Mouse (Mus musculus): ENCODE data around the gene Frmd6. TPM values are rescaled to one million over a fixed set of nuclear protein-coding genes. Genes with fewer than 3 reads are reported as not detected.
A peak's percentile ranks its signal among the peaks of the same experiment; 100 is the strongest.

Frmd6 gene
- total RNA-seq, 2 experiments from 2014 or later = 47.7 to 62.4 TPM

GRCm38 (mm10) chr12:70811772-70812171 is 13.5 kb upstream of the Frmd6 start:
- Histone ChIP-seq H3K4me3 (no peak overlapping the region), H3K27ac (no peak overlapping the region)
- no peak for DNase-seq (ENCODE audit: extremely low spot score in 1 of 2, low spot score in 2 of 2)
- intact Hi-C loops (cut with DNase I) = no loop called here
- TF ChIP-seq CTCF (IDR thresholded peaks at IDR 0.05) = no peak

GRCm38 (mm10) chr12:70812176-70812575 is 13.1 kb upstream of the Frmd6 start:
- no peak for TF ChIP-seq CTCF (IDR thresholded peaks at IDR 0.05)
- no peak overlapping the region for H3K27ac ChIP-seq
- no peak overlapping the region for H3K4me3 ChIP-seq
- no peak for DNase-seq (ENCODE audit: extremely low spot score in 1 of 2, low spot score in 2 of 2)
- intact Hi-C loops (cut with DNase I) = no loop called here

- H3K4me3 ChIP-seq = no peak overlapping the region
- no peak for DNase-seq (ENCODE audit: extremely low spot score in 1 of 2, low spot score in 2 of 2)
- no peak for TF ChIP-seq CTCF (IDR thresholded peaks at IDR 0.05)
- intact Hi-C loops (cut with DNase I) = no loop called here
- no peak overlapping the region for H3K27ac ChIP-seq
These were observed 12.4 kb upstream of the Frmd6 start for GRCm38 (mm10) chr12:70812822-70813465.

DNA sequence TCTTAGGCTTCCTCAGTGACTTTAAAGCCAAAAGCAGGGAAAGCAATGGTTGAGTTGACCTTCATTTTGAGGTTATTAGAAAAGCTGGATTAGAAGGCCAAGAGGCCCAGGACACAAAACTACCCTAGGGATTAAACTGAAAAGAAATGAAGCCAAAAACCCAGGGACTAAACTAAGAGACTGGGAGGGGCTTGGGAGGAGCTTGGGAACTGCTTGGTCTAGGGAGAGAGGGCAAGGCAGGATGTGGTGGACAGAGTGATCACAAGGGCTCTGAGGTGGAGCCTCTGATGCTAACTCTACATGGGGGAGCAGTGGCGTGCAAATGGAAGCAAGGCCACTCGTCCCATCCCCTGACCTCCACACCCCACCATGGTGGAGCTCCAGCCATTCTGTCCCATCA is 8.6 kb upstream of the Frmd6 start:
- no peak for DNase-seq (ENCODE audit: extremely low spot score in 1 of 2, low spot score in 2 of 2)
- Histone ChIP-seq H3K27ac (no peak overlapping the region), H3K4me3 (no peak overlapping the region)
- intact Hi-C loops (cut with DNase I) = no loop called here
- no peak for TF ChIP-seq CTCF (IDR thresholded peaks at IDR 0.05)

- intact Hi-C loops (cut with DNase I) = loop anchor here (2.0 kb wide), 2 partner anchors 125 to 199 kb away; no protein-coding TSS in a partner anchor
- peak overlapping the region; percentile 100 for H3K27ac ChIP-seq
These were observed 1.3 kb upstream of the Frmd6 start for GRCm38 (mm10) chr12:70824017-70824416.

GRCm38 (mm10) chr12:70825651-70826317 is 470 bp downstream of the Frmd6 start:
- Histone ChIP-seq H3K4me3 (peak overlapping the region; percentile 72), H3K27ac (peak overlapping the region; percentile 100)
- intact Hi-C loops (cut with DNase I) = loop anchor here (1.0 to 5.0 kb wide), 9 partner anchors 42 to 330 kb away; no protein-coding TSS in a partner anchor
- TF ChIP-seq CTCF (IDR thresholded peaks at IDR 0.05) = no peak; the same call in 1 of the 2 replicates
- no peak for DNase-seq (ENCODE audit: extremely low spot score in 1 of 2, low spot score in 2 of 2)

More at GRCm38 (mm10) chr12:70824017-70824416, 1.3 kb upstream of the Frmd6 start:
- DNase-seq (ENCODE audit: extremely low spot score in 1 of 2, low spot score in 2 of 2) = no peak
- no peak for TF ChIP-seq CTCF (IDR thresholded peaks at IDR 0.05)
- H3K4me3 ChIP-seq = peak overlapping the region; percentile 72

- intact Hi-C loops (cut with DNase I) = loop anchor here (5.0 kb wide), 3 partner anchors 41 to 279 kb away; no protein-coding TSS in a partner anchor
- Histone ChIP-seq H3K4me3 (peak overlapping the region; percentile 72), H3K27ac (peak overlapping the region; percentile 100)
- no peak for DNase-seq (ENCODE audit: extremely low spot score in 1 of 2, low spot score in 2 of 2)
- no peak for TF ChIP-seq CTCF (IDR thresholded peaks at IDR 0.05)
These were observed 1.2 kb downstream of the Frmd6 start for GRCm38 (mm10) chr12:70826318-70827072.

- Histone ChIP-seq H3K27ac (peak overlapping the region; percentile 100; the same call in 1 of the 2 replicates), H3K4me3 (peak overlapping the region; percentile 72)
- TF ChIP-seq CTCF (IDR thresholded peaks at IDR 0.05) = no peak
- intact Hi-C loops (cut with DNase I) = loop anchor here (5.0 kb wide), 3 partner anchors 40 to 280 kb away; no protein-coding TSS in a partner anchor
- DNase-seq (ENCODE audit: extremely low spot score in 1 of 2, low spot score in 2 of 2) = no peak
These were observed 2.0 kb downstream of the Frmd6 start for GRCm38 (mm10) chr12:70827187-70827900.

GRCm38 (mm10) chr12:70827901-70828271 is 2.6 kb downstream of the Frmd6 start:
- peak overlapping the region; percentile 72 for H3K4me3 ChIP-seq
- no peak for DNase-seq (ENCODE audit: extremely low spot score in 1 of 2, low spot score in 2 of 2)
- intact Hi-C loops (cut with DNase I) = loop anchor here (5.0 kb wide), 3 partner anchors 39 to 281 kb away; no protein-coding TSS in a partner anchor
- no peak for TF ChIP-seq CTCF (IDR thresholded peaks at IDR 0.05)
- H3K27ac ChIP-seq = no peak overlapping the region; the same call in 1 of the 2 replicates

DNA sequence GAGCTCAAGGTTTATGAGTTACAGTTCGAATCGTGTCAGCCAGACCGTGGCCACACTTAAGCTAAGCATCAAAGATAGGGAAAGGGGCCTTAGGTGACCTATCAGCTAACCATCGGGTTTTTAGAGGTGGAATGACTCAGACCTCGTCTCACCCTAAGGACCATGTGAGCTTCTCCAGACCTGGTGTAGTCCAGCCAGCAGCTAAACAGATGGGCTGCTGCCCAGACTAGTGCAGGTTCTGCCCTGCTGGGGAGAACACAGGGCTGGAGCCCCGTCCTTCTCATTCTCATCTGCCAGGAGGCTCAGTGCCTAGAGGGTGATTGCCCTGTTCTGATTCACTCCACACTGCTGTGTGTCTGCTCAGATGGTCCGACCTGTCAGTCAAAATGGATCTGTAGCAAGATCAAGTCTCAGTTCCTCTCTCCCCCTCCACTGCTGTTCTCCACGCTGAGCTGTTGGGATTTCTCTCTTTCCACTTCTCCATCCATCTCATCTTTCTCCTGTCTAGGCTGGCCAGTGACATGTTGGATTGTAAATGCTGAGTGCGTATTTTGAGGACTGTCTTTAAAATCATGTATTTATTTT is 5.8 kb downstream of the Frmd6 start:
- H3K27ac ChIP-seq = no peak overlapping the region
- intact Hi-C loops (cut with DNase I) = no loop called here
- no peak for DNase-seq (ENCODE audit: extremely low spot score in 1 of 2, low spot score in 2 of 2)
- H3K4me3 ChIP-seq = no peak overlapping the region
- TF ChIP-seq CTCF (IDR thresholded peaks at IDR 0.05) = no peak

Measured in left cerebral cortex, adult 2 months (tissue).